Mouse (Mus musculus) hematopoietic multipotent progenitor cell, adult 10-12 weeks (in vitro differentiated cells): Measurements from ENCODE around the gene Sele. TPM values are rescaled to one million over a fixed set of nuclear protein-coding genes. Genes with fewer than 3 reads are reported as not detected.

Experiments used
- polyA plus RNA-seq: library from polyadenylated mRNA; stranded (reverse); fragments of >175 nt; gene quantifications from 2 replicates; pipeline ENCODE4 v1.2.3, GENCODE M21; 2012; ENCODE audit warnings: low replicate concordance

Sele gene
- 0.03 TPM in 1 of 2 replicates, not detected in the other for polyA plus RNA-seq

GRCm38 (mm10) chr1:164047934-164048333 is at the start of gene Sele:
Gene Sele (plus strand): TSS chr1:164048234.

GRCm38 (mm10) chr1:164061925-164062324 is 13.9 kb downstream of the Sele start, which contains the start of gene Sell:
Gene Sell (plus strand): TSS chr1:164061982.

Other genes with a start within 250 kb of the Sele start
- 6.8 and 8.1 TPM in 2 replicates for gene Scyl3, start 119.1 kb upstream of the Sele start, polyA plus RNA-seq
- 0.55 and 1.1 TPM in 2 replicates for gene BC055324, start 53.4 kb upstream of the Sele start, polyA plus RNA-seq
- 0.25 and 0.61 TPM in 2 replicates for gene Mettl18, start 53.3 kb upstream of the Sele start, polyA plus RNA-seq
- 42.7 and 130 TPM in 2 replicates for gene Sell, start 13.7 kb downstream of the Sele start, polyA plus RNA-seq
- 0.59 and 0.88 TPM in 2 replicates for gene Selp, start 67.0 kb downstream of the Sele start, polyA plus RNA-seq
- 0.75 and 0.79 TPM in 2 replicates for gene F5, start 103.6 kb downstream of the Sele start, polyA plus RNA-seq
- 4.8 and 7.8 TPM in 2 replicates for gene Slc19a2, start 200.8 kb downstream of the Sele start, polyA plus RNA-seq
- gene Ccdc181, start 227.4 kb downstream of the Sele start, polyA plus RNA-seq = 1.2 and 3.5 TPM in 2 replicates